Mouse (Mus musculus): ENCODE measurements around the gene Zc3h18. TPM values are rescaled to one million over a fixed set of nuclear protein-coding genes. Genes with fewer than 3 reads are reported as not detected.

The Zc3h18 gene
- polyA plus RNA-seq, 1 experiment from 2014 or later, result 37.0 TPM

GRCm38 (mm10) chr8:122457171-122457570 lies 80.8 kb downstream of the Zc3h18 start:
- Histone ChIP-seq H3K9me3 (ENCODE audit: control insufficient read depth, low read length) (no peaks in the 10 kb centered on the region), H3K27me3 (replicated peaks; ENCODE audit: control insufficient read depth, insufficient read depth, low read length) (peaks cover 50% of the 10 kb centered on the region), H3K4me2 (ENCODE audit: low read length) (no peak overlapping the region), H3K27ac (ENCODE audit: low read depth) (no peak overlapping the region), H3K4me3 (ENCODE audit: low read depth, low read length) (no peak overlapping the region), H3K9ac (ENCODE audit: low read length) (no peak overlapping the region), H3K4me1 (replicated peaks; ENCODE audit: control insufficient read depth, insufficient read depth, low read length) (peaks cover 6% of the 10 kb centered on the region), H3K36me3 (ENCODE audit: control insufficient read depth, insufficient read depth, low read length) (no peaks in the 10 kb centered on the region)
- DNase-seq (ENCODE audit: low spot score) (no peak), ATAC-seq (replicated peaks; ENCODE audit: low FRiP score, low TSS enrichment, low read depth) (no peak)
- 70% methylated on average over 11 of the region's 11 CpGs for WGBS

DNA sequence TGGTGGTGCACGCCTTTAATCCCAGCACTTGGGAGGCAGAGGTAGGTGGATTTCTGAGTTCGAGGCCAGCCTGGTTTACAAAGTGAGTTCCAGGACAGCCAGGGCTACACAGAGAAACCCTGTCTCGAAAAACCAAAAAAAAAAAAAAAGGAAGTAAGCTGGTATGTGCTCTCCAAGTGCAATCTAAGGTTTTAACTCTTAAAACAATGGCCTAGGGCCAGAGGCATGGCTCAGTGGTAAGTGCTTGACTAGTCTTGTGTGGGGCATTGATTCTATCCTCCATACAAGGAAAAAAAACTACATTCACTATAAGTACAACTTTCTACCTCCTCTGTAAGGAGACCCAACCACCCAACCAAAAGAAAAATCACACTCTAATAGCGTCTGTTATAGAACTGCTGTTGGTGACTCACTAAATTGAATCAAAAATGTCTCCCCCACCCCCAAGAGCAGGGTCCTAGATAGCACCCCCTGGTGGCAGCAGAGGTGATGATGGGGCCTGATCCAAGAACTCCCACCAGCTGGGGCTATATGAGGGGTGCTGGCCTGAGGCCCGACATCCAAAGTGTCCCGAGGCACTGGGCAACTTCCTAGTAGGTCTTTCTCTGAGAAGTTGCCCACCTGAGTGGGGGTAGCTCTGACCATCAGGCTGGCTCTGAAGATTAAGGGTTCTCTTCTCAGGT lies 83.0 kb downstream of the Zc3h18 start:
- Histone ChIP-seq H3K4me3 (ENCODE audit: low read depth, low read length) (no peak overlapping the region), H3K4me1 (replicated peaks; ENCODE audit: control insufficient read depth, insufficient read depth, low read length) (peaks cover 6% of the 10 kb centered on the region), H3K9me3 (ENCODE audit: control insufficient read depth, low read length) (no peaks in the 10 kb centered on the region), H3K27ac (ENCODE audit: low read depth) (no peak overlapping the region), H3K4me2 (ENCODE audit: low read length) (no peak overlapping the region), H3K9ac (ENCODE audit: low read length) (no peak overlapping the region), H3K36me3 (ENCODE audit: control insufficient read depth, insufficient read depth, low read length) (no peaks in the 10 kb centered on the region), H3K27me3 (replicated peaks; ENCODE audit: control insufficient read depth, insufficient read depth, low read length) (peaks cover 55% of the 10 kb centered on the region)
- ATAC-seq (replicated peaks; ENCODE audit: low FRiP score, low TSS enrichment, low read depth) (no peak), DNase-seq (ENCODE audit: low spot score) (no peak)
- 60% methylated on average over 6 of the region's 6 CpGs for WGBS

GRCm38 (mm10) chr8:122459990-122460389 lies 83.6 kb downstream of the Zc3h18 start:
- no peaks in the 10 kb centered on the region for H3K9me3 ChIP-seq (ENCODE audit: control insufficient read depth, low read length)
- WGBS, result 20% methylated on average over 7 of the region's 7 CpGs
- H3K4me1 ChIP-seq (replicated peaks; ENCODE audit: control insufficient read depth, insufficient read depth, low read length), result peaks cover 6% of the 10 kb centered on the region
- H3K9ac ChIP-seq (ENCODE audit: low read length), result peak overlapping the region; percentile 30; the same call in 1 of the 2 replicates
- ATAC-seq (replicated peaks; ENCODE audit: low FRiP score, low TSS enrichment, low read depth) (no peak), DNase-seq (ENCODE audit: low spot score) (no peak)
- H3K4me2 ChIP-seq (ENCODE audit: low read length), result peak overlapping the region; percentile 57
- no peak overlapping the region for H3K27ac ChIP-seq (ENCODE audit: low read depth)
- H3K4me3 ChIP-seq (ENCODE audit: low read depth, low read length), result peak overlapping the region; percentile 30
- H3K27me3 ChIP-seq (replicated peaks; ENCODE audit: control insufficient read depth, insufficient read depth, low read length), result peaks cover 55% of the 10 kb centered on the region
- no peaks in the 10 kb centered on the region for H3K36me3 ChIP-seq (ENCODE audit: control insufficient read depth, insufficient read depth, low read length)

DNA sequence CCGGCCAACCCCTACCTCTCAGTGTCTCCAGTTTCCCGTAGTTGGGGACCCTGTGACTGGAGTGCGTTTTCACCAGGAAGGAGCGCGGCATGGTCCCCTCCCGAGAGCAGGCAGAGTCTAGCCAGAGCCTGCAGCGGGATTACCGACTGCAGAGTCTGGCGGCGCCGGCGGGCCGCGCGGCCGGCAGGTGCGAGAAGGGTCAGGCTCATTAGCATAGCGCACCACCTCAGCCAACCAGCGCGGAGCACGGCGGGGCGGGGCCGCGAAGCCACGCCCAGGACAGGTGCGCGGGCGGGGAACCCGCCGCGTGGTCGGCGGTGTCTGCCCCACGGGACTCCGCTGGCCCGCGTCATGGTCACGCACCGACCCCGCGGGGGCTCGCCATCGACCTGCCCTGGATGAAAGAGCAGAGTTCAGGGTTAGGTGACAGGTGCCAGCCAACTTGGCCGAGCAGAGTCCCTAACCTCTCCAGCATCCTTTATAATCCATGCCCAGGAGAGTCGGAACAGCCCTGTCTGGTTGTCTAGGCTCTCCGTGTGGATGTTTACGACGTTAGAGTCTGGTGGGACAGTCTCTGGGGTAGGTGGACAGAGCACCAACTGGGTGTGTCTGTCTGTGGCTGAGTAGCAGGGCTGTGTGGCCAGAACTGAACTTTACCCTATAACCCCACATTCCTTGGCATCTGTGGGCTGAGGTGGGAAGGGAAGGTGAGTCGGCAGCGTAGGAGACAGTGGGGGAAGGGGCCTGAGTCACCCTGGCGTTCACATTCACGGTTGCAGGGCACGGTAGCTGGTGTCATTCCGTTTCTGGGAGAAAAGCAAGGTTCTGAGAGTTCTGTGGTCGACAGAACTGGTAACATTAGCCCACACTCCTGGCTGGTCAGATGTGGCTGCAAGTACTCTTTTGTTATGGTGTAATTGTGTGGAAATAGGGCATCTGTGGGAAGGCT lies 84.4 kb downstream of the Zc3h18 start, which contains the start of gene Snai3:
Gene Snai3, minus strand, starts transcription at position 210 of the 949 bp plus-strand sequence.
- H3K9ac ChIP-seq (ENCODE audit: low read length), result peak within 1 kb of the TSS; percentile 30
- H3K36me3 ChIP-seq (ENCODE audit: control insufficient read depth, insufficient read depth, low read length), result 0 out of 2 replicates have a peak, but pooled peaks cover 4% of the 10 kb centered on the region
- peaks cover 6% of the 10 kb centered on the region for H3K4me1 ChIP-seq (replicated peaks; ENCODE audit: control insufficient read depth, insufficient read depth, low read length)
- H3K4me2 ChIP-seq (ENCODE audit: low read length), result peak within 1 kb of the TSS; percentile 57
- ATAC-seq (replicated peaks; ENCODE audit: low FRiP score, low TSS enrichment, low read depth) (peak; percentile 88), DNase-seq (ENCODE audit: low spot score) (peak; percentile 84)
- no peak within 1 kb of the TSS for H3K27ac ChIP-seq (ENCODE audit: low read depth)
- peaks cover 55% of the 10 kb centered on the region for H3K27me3 ChIP-seq (replicated peaks; ENCODE audit: control insufficient read depth, insufficient read depth, low read length)
- H3K4me3 ChIP-seq (ENCODE audit: low read depth, low read length), result peak within 1 kb of the TSS; percentile 30
- 2% methylated on average over 56 of the region's 56 CpGs for WGBS
- no peaks in the 10 kb centered on the region for H3K9me3 ChIP-seq (ENCODE audit: control insufficient read depth, low read length)

GRCm38 (mm10) chr8:122461473-122462148 lies 85.2 kb downstream of the Zc3h18 start:
- Histone ChIP-seq H3K27ac (ENCODE audit: low read depth) (no peak overlapping the region), H3K36me3 (ENCODE audit: control insufficient read depth, insufficient read depth, low read length) (peaks cover 10% of the 10 kb centered on the region), H3K4me3 (ENCODE audit: low read depth, low read length) (no peak overlapping the region), H3K4me2 (ENCODE audit: low read length) (no peak overlapping the region), H3K9me3 (ENCODE audit: control insufficient read depth, low read length) (no peaks in the 10 kb centered on the region), H3K9ac (ENCODE audit: low read length) (no peak overlapping the region), H3K27me3 (replicated peaks; ENCODE audit: control insufficient read depth, insufficient read depth, low read length) (peaks cover 54% of the 10 kb centered on the region), H3K4me1 (replicated peaks; ENCODE audit: control insufficient read depth, insufficient read depth, low read length) (peaks cover 6% of the 10 kb centered on the region)
- 67% methylated on average over 11 of the region's 11 CpGs for WGBS
- ATAC-seq (replicated peaks; ENCODE audit: low FRiP score, low TSS enrichment, low read depth) (no peak), DNase-seq (ENCODE audit: low spot score) (no peak)

- H3K4me2 ChIP-seq (ENCODE audit: low read length), result no peak overlapping the region
- no peaks in the 10 kb centered on the region for H3K9me3 ChIP-seq (ENCODE audit: control insufficient read depth, low read length)
- peaks cover 19% of the 10 kb centered on the region for H3K36me3 ChIP-seq (ENCODE audit: control insufficient read depth, insufficient read depth, low read length)
- H3K4me3 ChIP-seq (ENCODE audit: low read depth, low read length), result no peak overlapping the region
- peaks cover 6% of the 10 kb centered on the region for H3K4me1 ChIP-seq (replicated peaks; ENCODE audit: control insufficient read depth, insufficient read depth, low read length)
- DNase-seq (ENCODE audit: low spot score), result no peak
- ATAC-seq (replicated peaks; ENCODE audit: low FRiP score, low TSS enrichment, low read depth), result no peak
- 68% methylated on average over 8 of the region's 8 CpGs for WGBS
- no peak overlapping the region for H3K9ac ChIP-seq (ENCODE audit: low read length)
- H3K27ac ChIP-seq (ENCODE audit: low read depth), result no peak overlapping the region
- peaks cover 47% of the 10 kb centered on the region for H3K27me3 ChIP-seq (replicated peaks; ENCODE audit: control insufficient read depth, insufficient read depth, low read length)
These were observed 86.1 kb downstream of the Zc3h18 start for GRCm38 (mm10) chr8:122462510-122462909.

DNA sequence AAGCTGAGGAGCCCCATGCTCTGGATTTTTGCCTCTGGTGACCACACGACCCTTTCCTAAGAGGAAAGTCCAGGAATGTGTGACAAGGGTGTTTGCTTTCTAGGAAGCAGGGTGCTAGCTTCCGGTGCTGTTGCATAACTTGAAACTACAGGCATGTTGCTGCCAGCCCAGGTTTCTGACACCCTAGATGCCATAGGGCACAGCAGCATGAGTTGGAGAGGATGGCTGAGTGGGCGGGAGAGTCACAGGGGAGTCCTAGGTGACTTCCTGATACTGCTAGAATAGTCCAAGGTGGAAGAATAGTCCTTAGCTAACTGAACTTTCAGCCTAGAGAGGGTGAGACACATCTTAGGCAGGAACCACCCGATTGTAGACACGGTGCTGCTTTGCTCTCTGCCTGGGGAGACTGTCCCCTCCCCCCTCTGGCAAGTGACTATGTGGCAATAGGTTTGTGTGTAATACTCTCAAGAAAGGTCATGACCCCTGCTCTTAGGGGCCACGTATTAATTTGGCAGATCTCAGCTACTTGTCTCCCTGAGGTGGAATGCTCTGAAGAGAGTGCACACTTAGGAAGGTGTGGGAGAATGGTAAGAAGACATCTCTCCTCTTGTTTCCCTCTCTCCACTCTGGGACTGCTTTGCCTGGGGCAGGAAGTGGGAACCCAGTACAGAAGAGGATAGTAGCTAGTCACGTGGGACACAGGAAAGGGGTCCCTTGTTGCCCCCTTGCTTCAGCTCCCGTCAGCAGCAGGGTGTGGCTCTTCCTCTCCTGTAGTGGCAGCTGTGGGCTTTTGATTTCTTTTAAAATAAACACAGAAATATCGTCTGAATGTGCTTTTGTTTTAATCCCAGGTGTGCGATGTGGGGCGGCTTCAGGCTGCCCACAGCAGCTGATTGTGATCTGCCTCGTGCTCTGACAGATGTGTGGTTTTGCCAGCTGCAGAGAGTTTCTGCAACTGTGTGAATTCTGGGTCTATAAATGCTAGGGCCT lies 87.5 kb downstream of the Zc3h18 start:
- Histone ChIP-seq H3K4me1 (replicated peaks; ENCODE audit: control insufficient read depth, insufficient read depth, low read length) (peaks cover 6% of the 10 kb centered on the region), H3K9me3 (ENCODE audit: control insufficient read depth, low read length) (no peaks in the 10 kb centered on the region), H3K4me3 (ENCODE audit: low read depth, low read length) (no peak overlapping the region), H3K27me3 (replicated peaks; ENCODE audit: control insufficient read depth, insufficient read depth, low read length) (peaks cover 35% of the 10 kb centered on the region), H3K9ac (ENCODE audit: low read length) (no peak overlapping the region), H3K36me3 (ENCODE audit: control insufficient read depth, insufficient read depth, low read length) (peaks cover 33% of the 10 kb centered on the region), H3K27ac (ENCODE audit: low read depth) (no peak overlapping the region), H3K4me2 (ENCODE audit: low read length) (no peak overlapping the region)
- no peak for ATAC-seq (replicated peaks; ENCODE audit: low FRiP score, low TSS enrichment, low read depth)
- WGBS, result 51% methylated on average over 12 of the region's 12 CpGs
- DNase-seq (ENCODE audit: low spot score), result no peak

Data from intestine, embryonic 14.5 days (tissue).